Mouse (Mus musculus): ENCODE measurements around the gene Rexo1. TPM values are rescaled to one million over a fixed set of nuclear protein-coding genes. Genes with fewer than 3 reads are reported as not detected.
A peak's percentile ranks its signal among the peaks of the same experiment; 100 is the strongest.

The Rexo1 gene
- polyA plus RNA-seq, 1 experiment: 78.0 TPM

GRCm38 (mm10) chr10:80589879-80590854, 28.8 kb upstream of the Rexo1 start, which contains the start of gene Abhd17a:
Gene Abhd17a, minus strand, starts transcription at chr10:80590341.
- DNase-seq (ENCODE audit: low read depth in 1 of 2, low spot score in 2 of 2): peak; percentile 94 to 97
- peaks cover 26% of the 10 kb centered on the region for H3K4me1 ChIP-seq (ENCODE audit: control insufficient read depth, insufficient read depth, insufficient read length)
- peaks cover 12% of the 10 kb centered on the region for H3K36me3 ChIP-seq (ENCODE audit: control insufficient read depth, insufficient read depth, low read length)
- no peaks in the 10 kb centered on the region for H3K27me3 ChIP-seq (ENCODE audit: control insufficient read depth, insufficient read depth, low read length)
- under 1% methylated on average over 72 of the region's 73 CpGs for WGBS
- peak within 1 kb of the TSS; percentile 84 for H3K27ac ChIP-seq (ENCODE audit: insufficient read depth, low read length)
- peak within 1 kb of the TSS; percentile 76 for H3K4me3 ChIP-seq (ENCODE audit: extremely low read depth, insufficient read depth, insufficient read length)
- TF ChIP-seq CTCF (IDR thresholded peaks at IDR 0.05; ENCODE audit: extremely low read depth, insufficient read depth, insufficient read length, insufficient replicate concordance) (no peak), POLR2A (IDR thresholded peaks at IDR 0.05; ENCODE audit: low read depth, low read length) (peak; percentile 82)

- WGBS: 4% methylated on average over 12 of the region's 12 CpGs
- Histone ChIP-seq H3K27ac (ENCODE audit: insufficient read depth, low read length) (peak overlapping the region; percentile 84), H3K4me3 (ENCODE audit: extremely low read depth, insufficient read depth, insufficient read length) (peak overlapping the region; percentile 76), H3K4me1 (ENCODE audit: control insufficient read depth, insufficient read depth, insufficient read length) (peaks cover 26% of the 10 kb centered on the region), H3K27me3 (ENCODE audit: control insufficient read depth, insufficient read depth, low read length) (no peaks in the 10 kb centered on the region), H3K36me3 (ENCODE audit: control insufficient read depth, insufficient read depth, low read length) (peaks cover 12% of the 10 kb centered on the region)
- DNase-seq (ENCODE audit: low read depth in 1 of 2, low spot score in 2 of 2): peak in 1 of 2 experiments; percentile 80
- TF ChIP-seq CTCF (IDR thresholded peaks at IDR 0.05; ENCODE audit: extremely low read depth, insufficient read depth, insufficient read length, insufficient replicate concordance): no peak
- no peak for TF ChIP-seq POLR2A (IDR thresholded peaks at IDR 0.05; ENCODE audit: low read depth, low read length)
Observed at GRCm38 (mm10) chr10:80589127-80589878, 27.9 kb upstream of the Rexo1 start.

GRCm38 (mm10) chr10:80587305-80587657, 25.9 kb upstream of the Rexo1 start:
- H3K36me3 ChIP-seq (ENCODE audit: control insufficient read depth, insufficient read depth, low read length): peaks cover 19% of the 10 kb centered on the region
- H3K27me3 ChIP-seq (ENCODE audit: control insufficient read depth, insufficient read depth, low read length): no peaks in the 10 kb centered on the region
- H3K4me1 ChIP-seq (ENCODE audit: control insufficient read depth, insufficient read depth, insufficient read length): peaks cover 26% of the 10 kb centered on the region
- TF ChIP-seq POLR2A (IDR thresholded peaks at IDR 0.05; ENCODE audit: low read depth, low read length) (no peak), CTCF (IDR thresholded peaks at IDR 0.05; ENCODE audit: extremely low read depth, insufficient read depth, insufficient read length, insufficient replicate concordance) (no peak)
- DNase-seq (ENCODE audit: low read depth in 1 of 2, low spot score in 2 of 2): no peak
- H3K27ac ChIP-seq (ENCODE audit: insufficient read depth, low read length): peak overlapping the region; percentile 45
- no peak overlapping the region for H3K4me3 ChIP-seq (ENCODE audit: extremely low read depth, insufficient read depth, insufficient read length)
- WGBS: 32% methylated on average over 4 of the region's 4 CpGs

- Histone ChIP-seq H3K27ac (ENCODE audit: insufficient read depth, low read length) (peak overlapping the region; percentile 45), H3K36me3 (ENCODE audit: control insufficient read depth, insufficient read depth, low read length) (peaks cover 19% of the 10 kb centered on the region), H3K27me3 (ENCODE audit: control insufficient read depth, insufficient read depth, low read length) (no peaks in the 10 kb centered on the region), H3K4me3 (ENCODE audit: extremely low read depth, insufficient read depth, insufficient read length) (no peak overlapping the region), H3K4me1 (ENCODE audit: control insufficient read depth, insufficient read depth, insufficient read length) (peaks cover 26% of the 10 kb centered on the region)
- no peak for DNase-seq (ENCODE audit: low read depth in 1 of 2, low spot score in 2 of 2)
- TF ChIP-seq CTCF (IDR thresholded peaks at IDR 0.05; ENCODE audit: extremely low read depth, insufficient read depth, insufficient read length, insufficient replicate concordance): no peak
- TF ChIP-seq POLR2A (IDR thresholded peaks at IDR 0.05; ENCODE audit: low read depth, low read length): no peak
- 91% methylated on average over 41 of the region's 51 CpGs for WGBS
Observed at GRCm38 (mm10) chr10:80586407-80587304, 25.3 kb upstream of the Rexo1 start.

GRCm38 (mm10) chr10:80585581-80585980, 24.2 kb upstream of the Rexo1 start:
- Histone ChIP-seq H3K27ac (ENCODE audit: insufficient read depth, low read length) (no peak overlapping the region), H3K4me3 (ENCODE audit: extremely low read depth, insufficient read depth, insufficient read length) (no peak overlapping the region), H3K27me3 (ENCODE audit: control insufficient read depth, insufficient read depth, low read length) (no peaks in the 10 kb centered on the region), H3K4me1 (ENCODE audit: control insufficient read depth, insufficient read depth, insufficient read length) (peaks cover 26% of the 10 kb centered on the region), H3K36me3 (ENCODE audit: control insufficient read depth, insufficient read depth, low read length) (peaks cover 19% of the 10 kb centered on the region)
- no peak for TF ChIP-seq POLR2A (IDR thresholded peaks at IDR 0.05; ENCODE audit: low read depth, low read length)
- 90% methylated on average over 8 of the region's 8 CpGs for WGBS
- no peak for DNase-seq (ENCODE audit: low read depth in 1 of 2, low spot score in 2 of 2)
